Mouse (Mus musculus) adrenal gland, adult 8-10 months (tissue): Measurements from ENCODE around the gene Gabarapl1. TPM values are rescaled to one million over a fixed set of nuclear protein-coding genes. Genes with fewer than 3 reads are reported as not detected.

Source experiments
- DNase-seq: peaks from one replicate; pipeline ENCODE4 v3.0.0; 2022
- total RNA-seq, 4 experiments: library from RNA; stranded (reverse); gene quantifications; 2 replicates each; pipeline ENCODE4 v1.2.4; 2022

The Gabarapl1 gene
- total RNA-seq, 4 experiments from 2014 or later = 264 to 374 (median 322) TPM

- DNase-seq = no peak
Measured at GRCm38 (mm10) chr6:129535723-129536122, 2.8 kb downstream of the Gabarapl1 start.

DNA sequence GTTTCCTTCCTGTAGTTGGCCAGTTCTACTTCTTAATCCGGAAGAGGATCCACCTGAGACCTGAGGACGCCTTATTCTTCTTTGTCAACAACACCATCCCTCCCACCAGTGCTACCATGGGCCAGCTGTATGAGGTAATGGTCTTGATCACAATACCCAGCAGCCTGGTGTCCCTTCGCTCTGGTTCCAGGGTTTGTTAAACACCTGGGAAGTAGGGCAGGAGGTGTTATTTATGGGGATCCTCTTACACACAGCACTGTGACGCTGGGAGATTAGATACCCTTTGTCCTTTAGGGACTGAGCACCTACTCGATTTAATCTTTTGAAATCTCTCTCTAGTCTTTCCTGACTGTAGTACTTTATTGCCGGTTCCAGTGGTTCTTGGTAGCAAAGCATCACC, 5.6 kb downstream of the Gabarapl1 start:
- no peak for DNase-seq

GRCm38 (mm10) chr6:129541931-129542330, 9.0 kb downstream of the Gabarapl1 start:
- no peak for DNase-seq

DNA sequence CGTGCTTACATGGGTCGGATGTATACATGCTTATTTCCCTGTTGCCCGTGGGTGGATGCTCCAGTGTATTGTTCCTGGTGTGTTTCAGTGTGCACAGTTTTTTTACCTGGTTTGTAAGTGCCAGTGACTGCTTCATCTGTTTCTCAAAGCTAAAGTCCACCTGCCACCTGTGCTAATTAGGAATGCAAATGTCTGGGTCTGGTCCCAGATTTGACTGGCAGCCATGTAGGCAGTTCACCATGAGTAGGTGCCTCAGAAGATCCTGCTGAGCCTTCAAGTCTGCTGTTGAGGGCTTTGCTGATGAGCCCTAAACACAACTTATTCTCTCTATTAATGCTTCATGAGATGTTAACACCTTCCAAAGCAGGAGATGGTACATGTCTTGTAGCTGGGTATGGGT, 9.6 kb downstream of the Gabarapl1 start:
- DNase-seq = no peak

- DNase-seq = no peak
Measured at GRCm38 (mm10) chr6:129543709-129544606, 11.0 kb downstream of the Gabarapl1 start.

- DNase-seq = no peak
Measured at GRCm38 (mm10) chr6:129547277-129547676, 14.3 kb downstream of the Gabarapl1 start.

- no peak for DNase-seq
Measured at GRCm38 (mm10) chr6:129548009-129548408, 15.0 kb downstream of the Gabarapl1 start.

DNA sequence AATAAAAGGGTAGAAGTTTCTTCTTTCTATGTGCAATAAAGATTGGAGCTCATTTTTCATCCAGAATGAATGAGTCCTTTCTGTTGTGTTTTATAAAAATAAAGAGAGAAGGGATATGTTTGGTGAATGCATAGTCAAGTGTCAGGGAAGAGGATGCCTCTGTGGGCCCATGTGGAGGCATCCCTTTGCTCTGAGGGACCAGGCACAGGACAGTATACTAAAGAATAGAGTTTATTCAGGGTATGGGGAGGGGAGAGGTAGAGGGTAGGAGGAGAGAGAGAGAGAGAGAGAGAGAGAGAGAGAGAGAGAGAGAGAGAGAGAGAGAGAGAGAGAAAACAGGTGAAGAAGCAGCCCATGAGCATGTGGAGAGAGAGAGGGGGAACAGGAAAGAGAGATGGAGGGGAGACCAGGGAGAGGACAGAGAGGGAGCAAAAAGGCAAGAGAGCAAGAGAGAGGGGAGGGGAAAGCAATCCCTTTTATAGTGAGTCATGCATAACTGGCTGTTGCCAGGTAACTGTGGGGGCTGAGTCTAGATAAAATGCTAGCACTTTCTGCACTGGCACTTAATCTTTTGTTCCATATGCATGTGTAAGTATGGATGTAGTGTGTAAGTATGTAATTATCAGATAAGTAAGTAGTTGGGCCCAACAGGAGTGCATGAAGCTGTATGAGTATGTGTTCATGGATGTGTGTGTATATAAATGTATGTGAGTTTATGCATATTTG, 24.5 kb downstream of the Gabarapl1 start:
- no peak for DNase-seq

- no peak for DNase-seq
Measured at GRCm38 (mm10) chr6:129558946-129559640, 26.1 kb downstream of the Gabarapl1 start.

- no peak for DNase-seq
Measured at GRCm38 (mm10) chr6:129559641-129560027, 26.7 kb downstream of the Gabarapl1 start.

DNA sequence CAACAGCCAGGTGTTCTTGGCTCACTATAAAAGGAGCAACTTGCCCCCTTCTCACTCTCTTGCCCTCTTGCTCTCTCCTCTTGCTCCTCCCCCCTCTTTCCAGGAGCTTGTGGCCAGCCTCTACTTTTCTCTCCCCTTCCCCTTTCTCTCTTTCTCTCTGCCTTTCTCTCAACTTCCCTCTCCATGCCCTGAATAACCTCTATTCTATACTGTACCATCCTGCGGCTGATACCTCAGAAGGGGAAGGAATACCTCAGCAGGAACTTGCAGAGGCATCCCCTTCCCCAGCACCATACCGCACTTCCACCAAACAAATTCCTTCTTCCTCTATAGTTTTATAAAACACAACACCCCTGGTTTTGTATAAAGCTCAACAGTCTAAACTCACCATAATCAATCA, 32.3 kb downstream of the Gabarapl1 start:
- no peak for DNase-seq

GRCm38 (mm10) chr6:129575315-129575714, 42.4 kb downstream of the Gabarapl1 start:
- DNase-seq = no peak

DNA sequence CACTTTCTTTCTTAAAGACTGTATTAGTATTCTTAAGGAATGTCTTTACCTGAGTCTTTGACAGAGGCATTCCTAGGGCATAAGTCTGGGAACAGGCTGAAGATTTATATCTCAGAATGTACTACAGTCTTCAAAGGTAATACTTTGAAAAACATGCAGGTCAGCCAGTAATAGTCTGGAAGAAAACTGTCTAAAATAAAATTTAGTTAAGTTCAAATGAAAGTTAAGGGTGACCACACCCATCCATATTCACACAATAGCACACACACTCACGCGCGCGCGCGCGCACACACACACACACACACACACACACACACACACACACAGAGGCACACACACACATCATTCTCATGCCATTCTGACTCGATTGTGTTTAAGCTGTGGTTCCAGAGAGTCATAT, 44.6 kb downstream of the Gabarapl1 start, which contains the start of gene Klre1:
TSS of gene Klre1 (plus strand) at position 301 of the 400 bp plus-strand sequence.
- no peak for DNase-seq

DNA sequence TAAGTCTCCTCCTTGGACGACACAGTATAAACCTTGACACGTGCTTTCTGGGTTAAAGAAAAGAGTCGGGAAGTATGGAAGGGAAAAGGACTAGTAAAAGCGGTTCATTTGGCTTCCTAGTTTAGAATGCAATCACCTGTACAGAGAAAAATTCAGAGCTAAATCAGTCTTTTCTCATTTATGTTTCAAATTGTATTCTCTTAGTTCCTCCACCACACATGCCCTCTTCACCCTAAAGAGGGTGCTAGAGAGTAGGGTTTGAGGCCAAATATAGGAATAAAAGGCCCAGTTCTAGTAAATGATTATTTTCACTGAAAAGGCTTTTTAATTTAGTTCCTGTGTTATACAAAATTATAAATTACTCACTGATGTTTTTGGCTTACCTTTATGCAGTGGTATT, 48.3 kb downstream of the Gabarapl1 start:
- DNase-seq = no peak

- DNase-seq = no peak
Measured at GRCm38 (mm10) chr6:129581896-129582295, 48.9 kb downstream of the Gabarapl1 start.

- DNase-seq = no peak
Measured at GRCm38 (mm10) chr6:129583014-129583413, 50.1 kb downstream of the Gabarapl1 start.

DNA sequence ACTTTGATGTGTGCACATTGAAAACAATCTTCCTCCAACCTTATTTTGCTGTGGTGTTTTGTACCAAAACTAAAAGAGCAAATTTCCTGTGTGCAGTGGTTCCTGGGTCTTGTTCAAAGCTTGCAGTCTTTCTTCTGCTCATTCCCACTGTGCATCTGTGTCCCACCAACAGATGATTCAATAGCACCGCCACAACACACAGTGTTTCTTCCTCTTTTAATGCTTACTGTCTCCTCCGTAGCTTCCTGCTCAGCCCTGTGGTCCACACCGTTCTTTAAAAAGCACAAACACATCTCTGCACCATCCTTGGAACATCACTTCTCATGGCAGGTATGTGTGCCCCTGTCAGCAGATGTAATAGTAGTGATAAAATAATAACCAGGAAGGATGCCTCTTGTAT, 58.5 kb downstream of the Gabarapl1 start, which contains the start of gene Klrd1:
TSS of gene Klrd1 (plus strand) at position 275 of the 400 bp plus-strand sequence.
- no peak for DNase-seq

Other genes starting within 250 kb of the Gabarapl1 start
- not detected for gene 4922502D21Rik, start 201.4 kb upstream of the Gabarapl1 start, total RNA-seq
- 1 to 10 TPM in 3 of 4 experiments, under 1 TPM in 1; 0.55 to 5.7 (median 2.9) TPM for gene Clec12a, start 190.5 kb upstream of the Gabarapl1 start, total RNA-seq
- gene Clec12b, start 147.3 kb upstream of the Gabarapl1 start, total RNA-seq = under 1 TPM in 2 of 4 experiments, not detected in 2; 0.52 to 0.70 TPM
- gene Clec1b, start 135.9 kb upstream of the Gabarapl1 start, total RNA-seq = 1 to 10 TPM; 1.3 to 2.6 (median 2.2) TPM
- gene Clec9a, start 124.3 kb upstream of the Gabarapl1 start, total RNA-seq = 1 to 10 TPM in 2 of 4 experiments, under 1 TPM in 2; 0.24 to 2.7 (median 1.2) TPM
- 1 to 10 TPM; 4.9 to 9.2 (median 7.6) TPM for gene Clec1a, start 81.2 kb upstream of the Gabarapl1 start, total RNA-seq
- gene Olr1, start 26.0 kb upstream of the Gabarapl1 start, total RNA-seq = under 1 TPM in 3 of 4 experiments, not detected in 1; 0.23 to 0.27 (median 0.24) TPM
- not detected for gene Tmem52b, start 20.6 kb upstream of the Gabarapl1 start, total RNA-seq
- gene Klre1, start 44.7 kb downstream of the Gabarapl1 start, total RNA-seq = under 1 TPM in 2 of 4 experiments, not detected in 2; 0.22 to 0.44 TPM
- under 1 TPM in 3 of 4 experiments, not detected in 1; 0.46 to 0.68 (median 0.67) TPM for gene Klrd1, start 58.6 kb downstream of the Gabarapl1 start, total RNA-seq
- 1 to 10 TPM in 2 of 4 experiments, under 1 TPM in 2; 0.31 to 1.6 (median 1.0) TPM for gene Klrk1, start 90.7 kb downstream of the Gabarapl1 start, total RNA-seq
- not detected for gene Klrc3, start 110.2 kb downstream of the Gabarapl1 start, total RNA-seq
- gene Klrc2, start 127.5 kb downstream of the Gabarapl1 start, total RNA-seq = under 1 TPM in 1 of 4 experiments, not detected in 3; 0.31 TPM
- under 1 TPM; 0.14 to 0.49 (median 0.25) TPM for gene Klrc1, start 145.8 kb downstream of the Gabarapl1 start, total RNA-seq
- not detected for gene Klri1, start 184.0 kb downstream of the Gabarapl1 start, total RNA-seq
- under 1 TPM; 0.08 to 0.24 (median 0.16) TPM for gene Klri2, start 207.3 kb downstream of the Gabarapl1 start, total RNA-seq